Mouse (Mus musculus): ENCODE results near the gene Kif5a. TPM values are rescaled to one million over a fixed set of nuclear protein-coding genes. Genes with fewer than 3 reads are reported as not detected.
"Not testable (repeated sequence)": the region's sequence is repeated elsewhere in the genome, so short reads cannot be mapped to it uniquely, and the experiment has no call there.

Kif5a gene
- polyA plus RNA-seq, 1 experiment from 2014 or later: 113 TPM

DNA sequence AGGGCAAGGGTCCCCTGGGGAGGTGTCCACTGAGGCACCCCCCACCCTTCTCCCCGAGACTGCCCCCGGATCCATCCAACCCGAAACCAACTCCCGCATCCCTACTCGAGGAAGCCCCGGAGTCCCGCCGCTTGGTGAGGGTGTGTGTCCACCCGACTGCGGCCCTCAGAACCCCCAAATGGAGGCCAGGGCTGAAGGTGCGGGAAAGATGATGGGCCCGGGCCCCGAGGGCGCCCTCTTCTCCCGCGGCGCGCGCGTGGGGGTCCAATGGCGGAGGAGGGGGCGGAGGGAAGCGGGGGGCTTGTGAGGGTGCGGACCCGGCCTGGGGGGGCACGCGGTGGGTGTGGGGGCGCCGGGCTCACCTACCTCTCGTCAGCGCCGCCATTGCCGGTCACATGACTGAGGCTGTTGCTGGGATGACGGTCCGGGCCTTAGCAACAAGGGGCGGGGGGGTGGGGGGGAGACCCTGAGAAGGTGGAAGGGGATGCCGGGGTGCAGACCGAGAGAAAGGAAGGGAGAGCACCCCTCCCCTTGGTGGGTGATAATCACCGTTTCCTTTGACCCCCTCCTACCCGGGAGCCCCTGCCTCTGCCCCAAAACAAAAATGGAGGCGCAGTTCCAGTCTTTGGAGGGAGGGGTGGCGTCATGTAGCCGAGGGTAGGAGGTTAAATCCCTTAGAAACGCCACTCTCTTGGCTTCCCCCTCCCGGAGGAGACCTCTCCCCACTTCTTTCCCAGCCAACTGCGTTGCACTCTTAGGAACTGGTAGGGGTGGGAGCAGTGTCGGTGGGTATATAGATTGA lies 67.6 kb downstream of the Kif5a start, which contains the start of gene Dtx3:
Gene Dtx3, minus strand, starts transcription at position 401 of the 802 bp plus-strand sequence.
- H3K4me3 ChIP-seq (replicated peaks): peak within 1 kb of the TSS; percentile 94
- peak within 1 kb of the TSS; percentile 95 for H3K9ac ChIP-seq (replicated peaks)
- ATAC-seq (ENCODE audit: low FRiP score): peak; percentile 73
- no peaks in the 10 kb centered on the region for H3K27me3 ChIP-seq (replicated peaks)
- H3K4me1 ChIP-seq: peaks cover 46% of the 10 kb centered on the region
- peak within 1 kb of the TSS; percentile 93 for H3K27ac ChIP-seq (replicated peaks)
- WGBS: under 1% methylated on average over 28 of the region's 47 CpGs
- H3K36me3 ChIP-seq: peaks cover 51% of the 10 kb centered on the region
- peak within 1 kb of the TSS; percentile 94 for H3K4me2 ChIP-seq
- no peaks in the 10 kb centered on the region for H3K9me3 ChIP-seq (replicated peaks)

DNA sequence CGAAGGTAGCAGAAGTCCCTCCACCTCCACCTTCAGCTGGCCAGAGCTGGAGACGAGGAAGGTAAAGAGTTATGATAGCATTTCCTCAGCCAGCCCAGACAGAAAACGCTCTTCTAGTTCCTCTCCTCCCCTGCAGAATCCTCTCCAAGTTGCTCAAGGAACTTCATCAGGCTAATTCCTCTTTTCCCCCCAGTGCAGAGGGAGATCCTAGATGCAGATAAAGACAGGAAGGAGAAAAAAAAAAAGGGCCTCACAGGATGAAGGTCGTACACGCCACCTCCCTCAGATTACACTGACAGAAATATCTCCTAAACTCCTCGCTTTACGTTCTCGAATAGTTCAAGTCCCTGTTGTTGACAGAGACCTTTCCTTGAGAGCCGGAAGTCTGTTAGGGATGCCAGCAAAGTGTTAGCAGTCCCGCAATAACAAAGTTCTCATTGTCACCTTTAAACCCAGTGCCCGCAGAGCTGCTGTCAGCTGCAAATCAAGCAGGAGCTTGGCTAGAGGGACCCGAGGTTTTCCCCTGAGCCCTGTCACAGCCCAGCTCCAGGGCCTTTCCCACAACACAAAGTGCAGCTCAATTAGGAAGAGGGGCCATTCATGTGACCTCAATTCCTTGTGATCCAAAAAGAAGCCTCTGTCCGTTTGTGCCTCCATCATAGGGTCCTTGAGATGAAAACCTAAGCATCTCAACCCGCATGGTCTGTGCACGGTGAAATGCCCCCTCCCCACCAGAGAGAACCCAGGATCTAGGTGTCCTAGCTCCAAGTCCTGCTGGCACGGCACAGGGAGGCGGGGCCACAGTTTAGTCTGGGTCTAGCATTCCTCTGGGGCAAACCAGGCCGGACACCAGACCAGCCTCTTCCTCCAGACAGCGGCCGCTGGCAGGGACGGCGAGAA lies 68.5 kb downstream of the Kif5a start:
- ATAC-seq (ENCODE audit: low FRiP score): peak; percentile 46; the same call in 1 of the 2 replicates
- Histone ChIP-seq H3K9me3 (replicated peaks) (no peaks in the 10 kb centered on the region), H3K9ac (replicated peaks) (peak overlapping the region; percentile 95), H3K4me3 (replicated peaks) (peak overlapping the region; percentile 94), H3K36me3 (peaks cover 42% of the 10 kb centered on the region), H3K4me2 (peak overlapping the region; percentile 94), H3K4me1 (peaks cover 54% of the 10 kb centered on the region), H3K27ac (replicated peaks) (peak overlapping the region; percentile 93), H3K27me3 (replicated peaks) (no peaks in the 10 kb centered on the region)
- WGBS: 14% methylated on average over 22 of the region's 22 CpGs

DNA sequence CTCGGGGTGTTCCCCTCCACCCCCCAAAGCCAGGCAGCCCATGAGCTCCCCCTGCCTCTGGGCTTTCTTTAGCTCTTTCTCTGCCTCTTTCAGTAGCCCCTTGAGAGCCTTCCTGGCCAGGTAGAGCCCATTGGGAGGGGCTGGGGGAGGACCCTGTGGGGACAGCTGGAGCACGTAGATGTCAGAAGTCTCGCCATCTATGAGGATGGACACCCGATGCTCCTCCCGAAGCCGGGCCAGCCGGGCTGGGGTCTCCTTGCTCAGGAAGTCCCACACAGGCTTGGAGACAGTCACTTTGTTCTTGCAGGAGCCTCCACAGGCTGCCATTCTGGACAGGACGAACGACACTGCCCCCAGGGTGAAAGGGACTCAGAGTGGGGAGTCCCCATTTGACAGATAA lies 70.1 kb downstream of the Kif5a start:
- Histone ChIP-seq H3K27me3 (replicated peaks) (no peaks in the 10 kb centered on the region), H3K4me2 (no peak overlapping the region), H3K27ac (replicated peaks) (no peak overlapping the region), H3K9me3 (replicated peaks) (no peaks in the 10 kb centered on the region), H3K9ac (replicated peaks) (0 out of 2 replicates have a peak overlapping the region, but pooled peaks have one; percentile 7), H3K4me3 (replicated peaks) (no peak overlapping the region), H3K4me1 (peaks cover 68% of the 10 kb centered on the region), H3K36me3 (peaks cover 25% of the 10 kb centered on the region)
- 87% methylated on average over 9 of the region's 9 CpGs for WGBS
- ATAC-seq (ENCODE audit: low FRiP score): no peak

DNA sequence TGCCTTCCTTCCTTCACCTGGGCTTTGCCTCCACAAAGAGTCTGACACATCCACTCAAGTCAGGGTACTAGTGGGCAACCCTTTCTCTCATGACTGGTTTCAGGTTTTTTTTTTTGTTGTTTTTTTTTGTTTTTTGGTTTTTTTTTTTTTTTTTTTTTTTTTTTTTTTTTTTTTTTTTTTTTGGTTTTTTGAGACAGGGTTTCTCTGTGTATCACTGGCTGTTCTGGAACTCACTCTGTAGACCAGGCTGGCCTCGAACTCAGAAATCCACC lies 71.2 kb downstream of the Kif5a start:
- not testable (repeated sequence) for H3K27me3 ChIP-seq (replicated peaks); H3K4me3 ChIP-seq (replicated peaks); ATAC-seq (ENCODE audit: low FRiP score); H3K4me2 ChIP-seq; H3K9me3 ChIP-seq (replicated peaks); H3K27ac ChIP-seq (replicated peaks); H3K9ac ChIP-seq (replicated peaks)
- 90% methylated on average over 1 of the region's 1 CpGs for whole genome bisulfite sequencing
- peaks cover 78% of the 10 kb centered on the region for H3K4me1 ChIP-seq
- peaks cover 23% of the 10 kb centered on the region for H3K36me3 ChIP-seq

DNA sequence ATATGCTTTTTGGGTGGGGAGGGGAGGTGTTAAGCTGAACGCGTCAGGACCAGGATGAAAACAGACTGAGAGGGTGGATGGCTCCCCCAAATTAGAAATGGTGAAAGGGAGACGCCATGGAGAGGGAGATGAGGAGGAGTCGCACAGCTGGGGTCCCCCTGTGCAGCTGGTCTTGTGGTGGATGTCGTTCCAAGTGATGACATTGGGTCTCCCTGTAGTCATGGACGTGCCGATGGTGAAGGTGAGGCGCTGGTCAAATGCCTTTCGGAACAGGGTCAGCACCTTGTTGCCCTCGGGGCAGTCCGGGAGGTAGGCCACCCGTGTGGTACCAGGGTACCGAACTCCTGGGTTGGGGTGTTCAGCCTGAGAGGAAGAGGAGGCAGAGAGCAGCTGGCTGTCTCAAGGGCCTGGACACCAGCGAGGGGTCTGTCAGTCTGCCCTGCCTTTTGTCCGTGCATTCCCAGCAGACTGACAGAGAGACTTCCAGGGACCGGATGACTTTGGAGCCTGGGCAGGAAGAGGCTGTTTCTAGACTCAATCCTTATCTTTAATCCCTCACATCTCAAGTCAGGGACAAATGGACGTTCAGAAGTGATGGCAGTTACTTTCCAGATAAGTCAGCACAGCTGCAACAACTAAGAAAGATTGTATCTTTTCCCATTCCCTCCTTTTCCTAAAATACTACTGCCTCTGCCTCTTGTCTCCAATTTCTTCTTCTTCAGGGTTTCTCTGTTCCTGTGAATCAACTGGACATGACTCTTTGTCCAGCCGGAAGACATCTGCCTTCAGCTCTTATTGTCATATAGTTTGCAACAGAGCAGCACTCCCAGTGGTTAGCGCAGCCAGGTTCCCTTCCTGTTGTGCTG lies 71.7 kb downstream of the Kif5a start:
- Histone ChIP-seq H3K9me3 (replicated peaks) (no peaks in the 10 kb centered on the region), H3K4me1 (peaks cover 75% of the 10 kb centered on the region), H3K36me3 (peaks cover 27% of the 10 kb centered on the region), H3K27ac (replicated peaks) (no peak overlapping the region), H3K4me2 (no peak overlapping the region; the same call in 1 of the 2 replicates), H3K4me3 (replicated peaks) (no peak overlapping the region), H3K9ac (replicated peaks) (no peak overlapping the region), H3K27me3 (replicated peaks) (no peaks in the 10 kb centered on the region)
- ATAC-seq (ENCODE audit: low FRiP score): no peak
- 84% methylated on average over 19 of the region's 19 CpGs for WGBS

DNA sequence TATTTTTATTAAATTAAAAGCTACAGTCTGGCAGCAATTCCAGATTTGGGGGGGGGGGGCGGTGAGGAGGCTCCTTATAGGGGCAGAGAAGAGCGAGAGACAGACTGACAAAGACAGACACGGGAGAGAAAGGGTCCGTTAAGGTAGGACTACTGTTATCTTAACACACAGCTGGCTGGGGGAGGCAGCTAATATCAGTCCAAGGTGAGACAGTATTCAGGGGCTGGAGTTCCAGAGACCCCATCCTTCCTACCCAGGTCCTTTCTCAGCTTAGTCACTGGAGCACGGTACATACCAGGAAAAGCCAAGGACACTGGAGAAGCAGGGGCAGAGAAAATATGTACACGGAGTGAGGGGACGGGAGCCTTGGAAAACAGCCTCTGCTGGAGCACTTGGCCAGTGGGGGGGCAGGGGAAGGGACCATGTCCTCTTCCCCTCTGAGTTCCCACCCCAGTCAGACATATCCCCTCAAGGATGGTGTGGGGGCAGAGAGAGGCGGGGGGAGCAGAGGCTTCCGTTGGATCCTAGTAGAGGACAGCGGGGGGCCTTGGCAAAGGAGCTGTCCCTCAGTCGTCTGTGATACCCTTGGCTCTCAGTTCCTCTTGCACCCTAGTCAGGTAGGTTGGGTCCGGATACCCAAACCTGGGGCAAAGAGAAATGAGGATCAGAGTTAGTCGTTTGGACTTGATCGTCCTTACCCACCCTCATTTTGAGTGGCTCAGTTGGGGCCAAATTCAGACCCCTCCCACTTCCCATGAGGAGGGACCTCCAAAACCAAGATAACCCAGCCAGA lies 72.6 kb downstream of the Kif5a start:
- peak overlapping the region; percentile 84 for H3K27ac ChIP-seq (replicated peaks)
- H3K4me1 ChIP-seq: peaks cover 68% of the 10 kb centered on the region
- no peaks in the 10 kb centered on the region for H3K27me3 ChIP-seq (replicated peaks)
- peak overlapping the region; percentile 97 for H3K4me2 ChIP-seq
- no peak overlapping the region for H3K9ac ChIP-seq (replicated peaks)
- WGBS: 42% methylated on average over 14 of the region's 14 CpGs
- peak overlapping the region; percentile 75 for H3K4me3 ChIP-seq (replicated peaks)
- no peaks in the 10 kb centered on the region for H3K9me3 ChIP-seq (replicated peaks)
- H3K36me3 ChIP-seq: peaks cover 27% of the 10 kb centered on the region
- ATAC-seq (ENCODE audit: low FRiP score): no peak

DNA sequence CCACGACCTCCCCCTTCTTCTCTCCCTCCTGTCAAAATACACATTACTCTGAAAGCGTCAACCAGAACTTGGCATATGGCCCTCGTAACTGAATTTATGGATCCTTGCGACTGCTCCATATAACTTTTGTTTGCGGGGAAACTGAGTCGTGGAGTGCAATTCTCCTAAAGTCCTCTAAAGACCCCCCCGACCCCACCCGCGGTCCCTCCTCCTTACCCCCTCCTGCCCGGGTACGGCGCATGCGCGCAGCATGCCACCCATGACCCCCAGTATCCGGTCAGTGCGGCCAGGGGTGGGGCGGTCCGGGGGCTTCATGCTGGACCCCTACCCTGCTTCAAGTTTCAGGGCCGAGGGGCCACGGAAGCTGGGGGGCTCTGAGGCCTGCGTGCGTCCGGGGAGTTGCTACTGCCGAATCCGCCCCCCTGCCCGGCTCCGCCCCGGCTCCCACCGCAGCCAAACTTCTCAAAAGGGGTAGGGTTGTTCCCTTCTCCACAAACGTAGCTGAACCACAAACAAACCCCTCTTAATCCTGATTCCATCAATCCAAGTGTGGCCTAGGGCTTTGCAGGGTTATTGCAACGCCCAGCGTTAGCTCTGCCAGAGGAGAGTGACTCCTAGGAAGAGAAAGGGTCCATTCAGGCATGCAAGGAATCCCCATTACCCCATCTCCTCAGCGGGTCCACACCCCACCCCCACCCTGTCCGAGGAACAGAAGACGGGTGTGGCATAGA lies 73.3 kb downstream of the Kif5a start, which contains the start of gene Arhgef25:
Gene Arhgef25, minus strand, starts transcription at position 433 of the 731 bp plus-strand sequence.
- Histone ChIP-seq H3K4me2 (peak within 1 kb of the TSS; percentile 97), H3K4me1 (peaks cover 66% of the 10 kb centered on the region), H3K27me3 (replicated peaks) (no peaks in the 10 kb centered on the region), H3K36me3 (peaks cover 27% of the 10 kb centered on the region), H3K9ac (replicated peaks) (peak within 1 kb of the TSS; percentile 89), H3K27ac (replicated peaks) (peak within 1 kb of the TSS; percentile 84), H3K4me3 (replicated peaks) (peak within 1 kb of the TSS; percentile 75), H3K9me3 (replicated peaks) (no peaks in the 10 kb centered on the region)
- no peak for ATAC-seq (ENCODE audit: low FRiP score)
- 3% methylated on average over 35 of the region's 35 CpGs for WGBS

DNA sequence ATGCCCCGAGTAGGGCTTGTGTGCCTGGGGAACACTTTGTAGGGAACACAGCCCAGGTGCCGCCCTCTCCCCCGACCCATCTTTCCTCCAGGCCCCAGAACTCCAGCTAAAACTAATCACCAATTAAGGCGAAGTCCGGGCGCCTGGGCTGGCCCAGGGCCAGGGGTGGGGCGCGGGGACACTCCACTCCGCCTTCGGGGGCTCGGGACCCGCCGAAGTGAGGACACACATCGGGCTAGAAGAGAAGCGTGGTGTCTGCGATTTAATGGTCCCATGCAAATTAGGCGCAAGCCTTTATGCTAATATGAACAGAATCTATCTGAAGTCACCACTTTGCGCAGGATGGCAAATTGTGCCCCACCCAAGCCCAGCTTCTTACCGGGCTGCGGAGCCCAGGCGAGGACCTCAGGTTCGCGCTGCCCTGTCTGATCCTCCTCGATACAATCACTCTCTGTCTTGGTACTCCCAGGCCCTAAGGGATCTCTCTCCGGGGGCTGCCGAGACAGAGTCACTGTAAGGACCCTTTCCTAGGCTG lies 74.0 kb downstream of the Kif5a start:
- Histone ChIP-seq H3K9me3 (replicated peaks) (no peaks in the 10 kb centered on the region), H3K4me2 (peak overlapping the region; percentile 97), H3K27ac (replicated peaks) (peak overlapping the region; percentile 84), H3K27me3 (replicated peaks) (no peaks in the 10 kb centered on the region), H3K4me1 (peaks cover 62% of the 10 kb centered on the region), H3K9ac (replicated peaks) (peak overlapping the region; percentile 89), H3K36me3 (peaks cover 27% of the 10 kb centered on the region), H3K4me3 (replicated peaks) (peak overlapping the region; percentile 75)
- ATAC-seq (ENCODE audit: low FRiP score): peak; percentile 13
- under 1% methylated on average over 26 of the region's 26 CpGs for WGBS

DNA sequence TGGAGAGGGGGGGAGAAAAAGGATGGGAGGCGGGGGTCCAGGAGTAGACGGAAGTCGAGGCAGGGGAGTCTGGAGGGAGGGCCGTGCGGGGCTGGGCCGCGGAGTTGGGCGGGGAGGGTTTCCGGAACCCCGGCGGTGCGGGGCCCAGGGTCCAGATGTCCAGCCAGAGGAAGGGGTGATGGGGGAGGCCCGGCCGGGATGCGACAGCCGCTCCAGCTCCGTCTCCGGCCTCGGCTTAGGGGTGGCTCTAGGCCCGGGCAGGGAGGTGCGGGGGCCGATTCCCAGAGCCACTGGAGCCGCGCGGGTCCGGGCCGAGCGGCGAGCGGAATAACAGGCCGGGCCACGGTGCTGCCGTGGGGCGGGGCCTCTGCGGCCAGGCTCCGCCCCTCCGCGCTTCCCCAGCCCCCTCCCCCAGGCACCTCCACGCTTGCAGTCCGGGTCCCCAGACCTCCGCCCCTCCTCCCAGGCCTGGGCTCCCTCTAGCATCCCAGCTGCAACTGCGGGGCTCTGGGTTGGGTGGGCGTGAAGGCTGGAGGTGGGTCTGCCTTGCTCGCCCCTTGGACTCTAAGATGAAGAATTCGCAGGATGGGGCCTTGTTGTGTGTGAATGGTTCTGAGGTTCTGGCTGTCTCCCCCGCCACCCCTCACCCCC lies 74.6 kb downstream of the Kif5a start:
- Histone ChIP-seq H3K4me3 (replicated peaks) (peak overlapping the region; percentile 75), H3K4me2 (peak overlapping the region; percentile 97), H3K9me3 (replicated peaks) (no peaks in the 10 kb centered on the region), H3K4me1 (peaks cover 65% of the 10 kb centered on the region), H3K9ac (replicated peaks) (peak overlapping the region; percentile 89), H3K36me3 (peaks cover 27% of the 10 kb centered on the region), H3K27me3 (replicated peaks) (no peaks in the 10 kb centered on the region), H3K27ac (replicated peaks) (peak overlapping the region; percentile 84)
- WGBS: under 1% methylated on average over 43 of the region's 46 CpGs
- ATAC-seq (ENCODE audit: low FRiP score): peak; percentile 85

All from neural tube, embryonic 15.5 days (tissue).